Mouse (Mus musculus): Measurements from ENCODE around the gene Hhatl. TPM values are rescaled to one million over a fixed set of nuclear protein-coding genes. Genes with fewer than 3 reads are reported as not detected.

The Hhatl gene
- polyA plus RNA-seq, 1 experiment from 2014 or later, result 18.3 TPM

- WGBS, result 69% methylated on average over 10 of the region's 10 CpGs
- Histone ChIP-seq H3K4me1 (replicated peaks) (peaks cover 34% of the 10 kb centered on the region), H3K9me3 (replicated peaks) (no peaks in the 10 kb centered on the region), H3K4me2 (peak overlapping the region; percentile 75; the same call in 1 of the 2 replicates), H3K27ac (peak overlapping the region; percentile 73), H3K9ac (no peak overlapping the region), H3K4me3 (no peak overlapping the region), H3K36me3 (no peaks in the 10 kb centered on the region), H3K27me3 (peaks cover 41% of the 10 kb centered on the region)
- ATAC-seq (replicated peaks; ENCODE audit: insufficient number of reproducible peaks, insufficient read depth, low FRiP score, low read depth), result no peak
Observed at GRCm38 (mm10) chr9:121775951-121776350, 16.4 kb downstream of the Hhatl start.

- Histone ChIP-seq H3K9me3 (replicated peaks) (no peaks in the 10 kb centered on the region), H3K4me3 (no peak overlapping the region), H3K4me1 (replicated peaks) (peaks cover 21% of the 10 kb centered on the region), H3K27ac (no peak overlapping the region), H3K27me3 (peaks cover 10% of the 10 kb centered on the region), H3K4me2 (no peak overlapping the region), H3K9ac (no peak overlapping the region), H3K36me3 (peaks cover 17% of the 10 kb centered on the region)
- ATAC-seq (replicated peaks; ENCODE audit: insufficient number of reproducible peaks, insufficient read depth, low FRiP score, low read depth), result no peak
- 49% methylated on average over 5 of the region's 5 CpGs for WGBS
Observed at GRCm38 (mm10) chr9:121772412-121772811, 19.9 kb downstream of the Hhatl start.

DNA sequence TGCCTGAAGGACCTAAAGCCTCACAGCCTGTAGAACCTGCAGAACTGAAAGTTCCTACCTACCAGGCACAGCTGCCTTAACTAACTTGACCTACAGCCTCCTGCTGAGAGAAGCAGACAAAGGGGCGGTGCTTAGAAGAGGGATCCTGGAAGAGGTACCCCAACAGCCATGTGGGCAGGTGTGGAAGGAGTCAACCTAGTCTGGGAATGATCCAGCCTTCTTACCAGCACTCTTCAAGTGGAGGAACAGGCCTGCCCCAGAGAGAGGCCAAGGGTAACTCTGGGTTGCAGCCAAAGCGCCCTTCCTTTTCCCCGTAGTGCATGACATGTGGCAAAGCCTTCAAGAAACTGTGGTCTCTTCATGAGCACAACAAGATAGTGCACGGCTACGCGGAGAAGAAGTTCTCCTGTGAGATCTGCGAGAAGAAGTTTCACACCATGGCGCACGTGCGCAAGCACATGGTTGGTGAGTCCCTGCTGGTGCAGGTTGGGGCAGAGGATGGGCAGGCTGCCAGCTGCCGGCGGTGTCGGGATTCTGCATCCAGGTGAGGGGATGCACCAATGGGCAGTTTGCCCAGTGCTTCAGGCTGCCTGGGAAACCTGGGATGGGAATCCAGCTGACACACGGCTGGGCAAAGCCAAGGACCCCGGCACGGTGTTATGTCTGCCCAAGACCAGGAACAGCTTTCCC is 27.0 kb downstream of the Hhatl start:
- H3K4me3 ChIP-seq, result no peak overlapping the region
- WGBS, result 80% methylated on average over 16 of the region's 16 CpGs
- peaks cover 29% of the 10 kb centered on the region for H3K4me1 ChIP-seq (replicated peaks)
- no peak overlapping the region for H3K4me2 ChIP-seq
- H3K9ac ChIP-seq, result no peak overlapping the region
- no peaks in the 10 kb centered on the region for H3K27me3 ChIP-seq
- no peaks in the 10 kb centered on the region for H3K9me3 ChIP-seq (replicated peaks)
- no peak for ATAC-seq (replicated peaks; ENCODE audit: insufficient number of reproducible peaks, insufficient read depth, low FRiP score, low read depth)
- peaks cover 63% of the 10 kb centered on the region for H3K36me3 ChIP-seq
- H3K27ac ChIP-seq, result no peak overlapping the region

DNA sequence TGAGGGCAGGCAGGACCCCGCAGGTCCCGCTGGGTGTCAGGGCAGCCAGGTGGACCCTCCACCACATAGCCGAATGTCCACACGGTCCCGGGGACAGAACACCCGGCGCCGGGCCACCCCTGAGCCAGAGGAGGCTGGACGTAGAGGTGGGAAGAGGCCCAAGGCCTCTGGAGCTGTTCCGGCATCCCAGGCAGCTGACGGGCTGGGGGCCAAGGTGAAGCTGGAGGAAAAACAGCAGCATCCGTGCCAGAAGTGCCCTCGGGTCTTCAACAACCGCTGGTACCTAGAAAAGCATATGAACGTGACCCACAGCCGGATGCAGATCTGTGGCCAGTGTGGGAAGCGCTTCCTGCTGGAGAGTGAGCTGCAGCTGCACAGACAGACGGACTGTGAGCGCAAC is 28.6 kb downstream of the Hhatl start:
- Histone ChIP-seq H3K27ac (no peak overlapping the region), H3K9ac (no peak overlapping the region), H3K4me1 (replicated peaks) (peaks cover 34% of the 10 kb centered on the region), H3K4me2 (no peak overlapping the region), H3K36me3 (peaks cover 59% of the 10 kb centered on the region), H3K27me3 (no peaks in the 10 kb centered on the region), H3K9me3 (replicated peaks) (no peaks in the 10 kb centered on the region), H3K4me3 (no peak overlapping the region)
- 81% methylated on average over 19 of the region's 19 CpGs for WGBS
- no peak for ATAC-seq (replicated peaks; ENCODE audit: insufficient number of reproducible peaks, insufficient read depth, low FRiP score, low read depth)

GRCm38 (mm10) chr9:121762761-121763160 is 29.5 kb downstream of the Hhatl start:
- WGBS, result 85% methylated on average over 25 of the region's 25 CpGs
- H3K4me3 ChIP-seq, result no peak overlapping the region
- H3K27ac ChIP-seq, result no peak overlapping the region
- H3K27me3 ChIP-seq, result no peaks in the 10 kb centered on the region
- peaks cover 43% of the 10 kb centered on the region for H3K4me1 ChIP-seq (replicated peaks)
- peaks cover 50% of the 10 kb centered on the region for H3K36me3 ChIP-seq
- no peaks in the 10 kb centered on the region for H3K9me3 ChIP-seq (replicated peaks)
- no peak overlapping the region for H3K4me2 ChIP-seq
- no peak for ATAC-seq (replicated peaks; ENCODE audit: insufficient number of reproducible peaks, insufficient read depth, low FRiP score, low read depth)
- no peak overlapping the region for H3K9ac ChIP-seq

DNA sequence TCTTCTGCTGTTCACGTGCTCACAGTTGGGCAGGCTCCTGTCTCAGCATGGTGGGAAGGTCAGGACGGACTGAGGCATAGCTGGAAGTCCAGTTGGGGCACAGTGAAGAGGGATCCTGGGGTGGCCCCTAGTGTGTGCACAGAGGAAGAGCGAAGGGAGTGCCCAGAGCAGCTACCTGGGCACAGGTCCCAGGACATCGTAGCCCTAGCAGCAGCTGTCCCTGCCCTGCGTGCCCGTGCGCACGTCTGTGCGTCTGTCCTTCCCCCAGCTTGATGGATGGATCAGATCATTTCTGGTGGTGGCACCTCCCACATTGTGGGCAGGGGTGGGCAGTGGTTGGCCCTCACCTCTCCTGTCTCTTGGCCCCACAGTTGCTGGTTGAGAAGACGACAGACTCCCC is 30.1 kb downstream of the Hhatl start:
- H3K27ac ChIP-seq, result no peak overlapping the region
- H3K27me3 ChIP-seq, result no peaks in the 10 kb centered on the region
- H3K4me3 ChIP-seq, result no peak overlapping the region
- peaks cover 44% of the 10 kb centered on the region for H3K36me3 ChIP-seq
- 0 out of 2 replicates have a peak overlapping the region, but pooled peaks have one; percentile 0 for H3K9ac ChIP-seq
- no peak overlapping the region for H3K4me2 ChIP-seq
- 85% methylated on average over 10 of the region's 10 CpGs for WGBS
- peaks cover 47% of the 10 kb centered on the region for H3K4me1 ChIP-seq (replicated peaks)
- no peak for ATAC-seq (replicated peaks; ENCODE audit: insufficient number of reproducible peaks, insufficient read depth, low FRiP score, low read depth)
- H3K9me3 ChIP-seq (replicated peaks), result no peaks in the 10 kb centered on the region

DNA sequence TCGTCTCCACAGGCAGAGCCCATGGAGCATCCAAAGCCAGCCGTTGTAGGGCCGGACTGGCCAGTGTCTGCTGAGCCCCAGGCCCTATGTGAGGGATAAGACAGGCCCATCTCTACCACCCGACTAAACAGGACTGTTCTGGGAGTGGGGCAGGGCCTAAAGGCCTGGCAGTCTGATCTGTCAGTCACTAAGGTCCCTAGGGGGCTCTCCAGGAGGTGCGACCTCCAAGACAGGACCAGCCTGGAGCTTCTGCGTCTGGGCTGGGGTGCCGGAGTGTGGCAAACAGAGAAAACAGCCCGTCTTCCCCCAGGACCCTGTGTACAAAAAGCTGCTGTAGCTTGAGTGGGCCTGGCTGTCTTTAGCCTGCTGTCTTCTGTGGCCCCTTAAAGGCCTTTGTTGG is 30.5 kb downstream of the Hhatl start:
- Histone ChIP-seq H3K4me3 (no peak overlapping the region), H3K36me3 (peaks cover 40% of the 10 kb centered on the region), H3K4me1 (replicated peaks) (peaks cover 47% of the 10 kb centered on the region), H3K9me3 (replicated peaks) (no peaks in the 10 kb centered on the region), H3K9ac (0 out of 2 replicates have a peak overlapping the region, but pooled peaks have one; percentile 0), H3K27ac (no peak overlapping the region), H3K4me2 (no peak overlapping the region), H3K27me3 (no peaks in the 10 kb centered on the region)
- 63% methylated on average over 8 of the region's 8 CpGs for WGBS
- ATAC-seq (replicated peaks; ENCODE audit: insufficient number of reproducible peaks, insufficient read depth, low FRiP score, low read depth), result no peak

DNA sequence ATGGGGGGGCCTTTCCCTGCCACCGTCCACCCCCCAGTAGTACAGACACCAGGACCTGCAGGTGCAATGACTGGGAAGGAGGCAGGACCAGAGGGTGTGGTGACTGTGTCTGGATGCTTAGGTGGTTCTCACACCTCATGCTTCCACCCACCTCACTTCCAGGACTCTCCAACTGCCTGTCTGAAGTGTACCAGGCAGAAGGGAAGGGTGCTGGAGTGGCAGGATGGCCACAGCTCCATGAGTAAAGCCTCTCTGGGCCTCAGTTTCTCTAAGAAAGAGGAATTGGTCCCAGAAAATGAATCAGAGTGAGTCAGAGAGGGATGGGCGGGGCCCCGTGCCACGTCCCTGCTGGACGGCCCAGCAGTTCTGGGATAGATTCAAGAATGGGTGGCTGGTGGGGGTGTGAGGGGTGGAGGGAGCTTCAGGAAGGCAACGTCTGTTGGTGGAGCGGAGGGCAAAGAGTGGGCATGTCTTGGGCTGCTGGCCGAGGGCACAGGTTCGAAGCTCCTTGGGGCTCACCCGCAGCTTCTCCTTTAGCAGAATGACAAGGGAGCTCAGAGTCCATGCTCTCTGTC is 31.1 kb downstream of the Hhatl start:
- WGBS, result 65% methylated on average over 10 of the region's 10 CpGs
- H3K4me2 ChIP-seq, result peak overlapping the region; percentile 79
- peak overlapping the region; percentile 91 for H3K4me3 ChIP-seq
- H3K27me3 ChIP-seq, result no peaks in the 10 kb centered on the region
- peaks cover 37% of the 10 kb centered on the region for H3K36me3 ChIP-seq
- no peaks in the 10 kb centered on the region for H3K9me3 ChIP-seq (replicated peaks)
- H3K4me1 ChIP-seq (replicated peaks), result peaks cover 47% of the 10 kb centered on the region
- peak overlapping the region; percentile 96 for H3K27ac ChIP-seq
- peak overlapping the region; percentile 96 for H3K9ac ChIP-seq
- no peak for ATAC-seq (replicated peaks; ENCODE audit: insufficient number of reproducible peaks, insufficient read depth, low FRiP score, low read depth)

DNA sequence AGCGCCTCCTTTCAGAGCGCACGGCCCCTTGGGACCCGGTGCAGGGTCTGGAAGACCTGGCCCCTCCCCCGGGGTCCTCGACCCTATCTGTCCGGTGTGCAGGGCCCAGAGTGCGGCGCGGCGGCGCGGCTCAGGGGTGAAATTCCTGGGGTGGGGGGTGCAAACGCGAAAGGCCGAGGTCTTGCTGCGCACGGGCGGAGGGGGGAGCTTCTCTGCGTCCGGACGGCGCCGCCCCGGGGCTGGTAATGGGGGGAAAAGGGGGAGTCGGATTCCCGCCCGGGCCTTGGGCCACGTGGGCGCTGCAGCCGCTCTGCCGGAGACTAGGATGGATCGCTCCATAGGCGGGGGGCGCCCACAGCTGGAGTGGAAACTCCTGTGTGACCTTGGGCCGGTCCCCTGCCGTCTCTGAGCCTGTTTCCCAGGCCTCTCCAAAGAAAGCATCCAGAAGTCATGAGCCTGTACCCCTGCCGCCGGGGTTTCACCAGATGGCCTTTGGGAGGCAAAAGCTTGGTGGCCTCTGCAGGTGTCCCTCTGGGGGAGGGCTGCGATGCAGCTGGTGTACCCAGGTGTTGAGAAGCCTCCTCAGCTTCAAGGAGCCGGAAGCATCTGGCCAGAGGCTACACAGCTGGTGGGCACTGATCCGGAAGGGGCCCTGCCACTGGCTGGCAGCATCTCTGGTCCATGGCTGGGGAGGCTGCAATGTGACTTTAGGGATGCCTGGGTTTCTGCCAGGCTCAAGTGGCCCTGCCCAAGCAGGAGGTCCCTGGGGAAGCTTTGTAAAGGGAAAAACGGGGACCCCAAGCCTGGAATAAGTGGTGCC is 31.8 kb downstream of the Hhatl start:
- peak; percentile 75 for ATAC-seq (replicated peaks; ENCODE audit: insufficient number of reproducible peaks, insufficient read depth, low FRiP score, low read depth)
- 2% methylated on average over 42 of the region's 43 CpGs for WGBS
- Histone ChIP-seq H3K4me1 (replicated peaks) (peaks cover 47% of the 10 kb centered on the region), H3K27me3 (no peaks in the 10 kb centered on the region), H3K36me3 (peaks cover 37% of the 10 kb centered on the region), H3K4me2 (peak overlapping the region; percentile 79), H3K9ac (peak overlapping the region; percentile 96), H3K9me3 (replicated peaks) (no peaks in the 10 kb centered on the region), H3K4me3 (peak overlapping the region; percentile 91), H3K27ac (peak overlapping the region; percentile 96)

DNA sequence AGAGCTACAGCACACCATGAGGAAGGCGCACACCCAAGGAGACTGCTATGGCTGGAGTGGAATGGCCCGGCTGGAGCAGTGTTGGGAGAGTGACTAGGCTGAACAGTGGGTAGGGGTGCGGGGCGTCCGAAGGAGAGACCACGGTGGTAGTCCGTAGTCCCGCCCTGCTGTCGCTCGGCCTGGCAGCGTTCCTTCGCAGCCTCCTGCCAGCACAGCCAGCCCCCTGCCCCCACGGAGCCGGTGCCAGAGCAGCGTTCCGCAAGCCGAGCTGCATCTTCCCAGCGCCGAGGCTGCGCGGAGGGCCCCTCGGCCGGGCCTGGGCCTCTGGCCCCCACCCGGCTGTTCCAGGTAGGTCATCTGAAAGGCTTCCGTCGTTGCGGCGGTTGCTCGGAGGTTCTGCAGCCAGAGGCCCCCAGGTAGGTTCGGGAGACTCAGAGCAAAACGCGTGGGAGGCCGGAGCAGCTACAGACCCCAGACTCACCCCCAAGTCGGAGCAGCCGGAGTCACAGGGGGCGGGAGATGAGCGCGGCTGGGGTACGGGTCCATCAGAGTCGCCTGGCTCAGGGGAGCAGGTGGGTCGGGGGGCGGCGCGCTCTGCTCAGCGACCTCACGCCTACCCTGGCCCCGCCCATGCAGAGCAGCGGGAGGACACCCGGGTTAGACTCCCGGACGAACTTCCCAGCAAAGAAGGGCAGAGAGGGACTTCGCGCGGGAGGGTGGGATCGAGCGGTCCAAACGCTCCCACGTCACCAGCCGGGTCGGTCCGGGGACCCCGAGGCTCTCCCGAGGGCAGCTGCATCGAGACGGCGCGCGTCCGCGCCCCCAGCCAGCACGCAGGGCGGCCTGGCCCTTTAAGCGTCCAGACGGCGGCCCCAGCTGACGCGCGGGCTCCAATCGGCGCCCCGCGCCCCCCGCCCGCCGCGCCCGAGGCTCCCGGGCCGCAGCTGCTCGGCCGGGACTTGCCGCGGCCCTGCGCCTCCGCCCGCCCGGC is 32.9 kb downstream of the Hhatl start, which contains the start of gene Zfp651:
Gene Zfp651 (plus strand): TSS at position 240 of the 991 bp plus-strand sequence.
- Histone ChIP-seq H3K9ac (peak within 1 kb of the TSS; percentile 96), H3K36me3 (peaks cover 38% of the 10 kb centered on the region), H3K27ac (peak within 1 kb of the TSS; percentile 96), H3K4me2 (peak within 1 kb of the TSS; percentile 79), H3K4me1 (replicated peaks) (peaks cover 44% of the 10 kb centered on the region), H3K4me3 (peak within 1 kb of the TSS; percentile 91), H3K9me3 (replicated peaks) (no peaks in the 10 kb centered on the region), H3K27me3 (no peaks in the 10 kb centered on the region)
- under 1% methylated on average over 97 of the region's 97 CpGs for WGBS
- peak; percentile 79 for ATAC-seq (replicated peaks; ENCODE audit: insufficient number of reproducible peaks, insufficient read depth, low FRiP score, low read depth)
